Mouse (Mus musculus) layer of hippocampus, adult 2 months (tissue): Measurements from ENCODE around the gene Gm49320. TPM values are rescaled to one million over a fixed set of nuclear protein-coding genes. Genes with fewer than 3 reads are reported as not detected.
A peak's percentile ranks its signal among the peaks of the same experiment; 100 is the strongest.

Source experiments
- DNase-seq, 2 experiments: peaks; one replicate each; pipeline ENCODE4 v3.0.0; 2022; ENCODE audit warnings: low spot score in 2 of 2
- H3K27ac ChIP-seq: fragments of 200-600 bp; 2 replicates; pipeline ENCODE4 v1.8.1; 2022
- H3K4me3 ChIP-seq: fragments of 200-600 bp; 2 replicates; pipeline ENCODE4 v1.8.1; 2022; ENCODE audit warnings: mild to moderate bottlenecking
- CTCF ChIP-seq: fragments of 200-600 bp; conservative IDR thresholded peaks from 2 replicates; pipeline ENCODE4 v1.8.1; 2022; ENCODE audit warnings: antibody characterized with exemption, mild to moderate bottlenecking, moderate library complexity
- total RNA-seq, 2 experiments: library from RNA; stranded (reverse); gene quantifications; 2 replicates each; pipeline ENCODE4 v1.2.3; 2021

Gm49320 gene
- total RNA-seq, 2 experiments from 2014 or later: 1.1 to 2.4 TPM

DNA sequence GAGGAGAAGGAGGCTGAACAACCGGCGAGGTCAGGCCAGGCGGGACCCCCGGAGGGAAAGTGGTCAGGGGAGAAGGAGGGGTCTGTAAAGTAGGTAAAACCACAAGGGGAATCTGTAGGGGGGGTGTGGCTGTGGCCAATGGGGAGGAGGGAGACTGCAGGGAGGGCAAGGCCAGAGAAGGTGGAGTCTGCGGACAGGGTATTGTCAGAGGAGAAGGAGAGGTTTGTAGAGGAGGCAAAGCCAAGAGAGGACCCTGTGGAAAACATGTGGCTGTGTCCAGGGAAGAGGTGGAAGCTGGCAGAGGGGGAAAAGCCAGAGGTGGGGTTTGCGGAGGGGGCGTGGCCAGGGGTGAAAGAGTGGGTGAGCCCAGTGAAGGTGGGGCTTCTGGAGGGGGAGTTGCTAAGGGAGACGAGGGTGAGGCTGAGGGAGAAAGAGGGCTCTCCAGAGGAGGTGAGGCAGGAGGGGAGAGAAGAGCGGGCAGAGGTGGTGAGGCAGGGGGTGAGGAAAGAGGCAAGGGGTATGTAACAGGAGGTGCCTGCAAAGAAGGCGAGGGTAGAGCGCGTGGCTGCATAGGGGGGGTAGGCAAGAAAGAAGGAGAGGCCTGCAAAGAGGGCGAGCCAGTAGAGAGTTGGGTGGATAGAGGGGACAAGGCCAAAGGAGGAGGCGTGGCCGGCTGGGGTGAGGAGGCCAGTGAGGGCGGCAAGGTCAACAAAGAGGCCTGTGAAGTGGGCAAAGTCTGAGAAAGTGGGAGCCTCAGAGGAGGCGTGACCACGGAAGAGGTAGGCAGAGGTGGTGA, 25.3 kb upstream of the Gm49320 start:
- DNase-seq: peak in 1 of 2 experiments; percentile 47
- 0 out of 2 replicates have a peak overlapping the region, but pooled peaks have one; percentile 3 for H3K27ac ChIP-seq
- TF ChIP-seq CTCF: no peak
- peak overlapping the region; percentile 43 for H3K4me3 ChIP-seq

DNA sequence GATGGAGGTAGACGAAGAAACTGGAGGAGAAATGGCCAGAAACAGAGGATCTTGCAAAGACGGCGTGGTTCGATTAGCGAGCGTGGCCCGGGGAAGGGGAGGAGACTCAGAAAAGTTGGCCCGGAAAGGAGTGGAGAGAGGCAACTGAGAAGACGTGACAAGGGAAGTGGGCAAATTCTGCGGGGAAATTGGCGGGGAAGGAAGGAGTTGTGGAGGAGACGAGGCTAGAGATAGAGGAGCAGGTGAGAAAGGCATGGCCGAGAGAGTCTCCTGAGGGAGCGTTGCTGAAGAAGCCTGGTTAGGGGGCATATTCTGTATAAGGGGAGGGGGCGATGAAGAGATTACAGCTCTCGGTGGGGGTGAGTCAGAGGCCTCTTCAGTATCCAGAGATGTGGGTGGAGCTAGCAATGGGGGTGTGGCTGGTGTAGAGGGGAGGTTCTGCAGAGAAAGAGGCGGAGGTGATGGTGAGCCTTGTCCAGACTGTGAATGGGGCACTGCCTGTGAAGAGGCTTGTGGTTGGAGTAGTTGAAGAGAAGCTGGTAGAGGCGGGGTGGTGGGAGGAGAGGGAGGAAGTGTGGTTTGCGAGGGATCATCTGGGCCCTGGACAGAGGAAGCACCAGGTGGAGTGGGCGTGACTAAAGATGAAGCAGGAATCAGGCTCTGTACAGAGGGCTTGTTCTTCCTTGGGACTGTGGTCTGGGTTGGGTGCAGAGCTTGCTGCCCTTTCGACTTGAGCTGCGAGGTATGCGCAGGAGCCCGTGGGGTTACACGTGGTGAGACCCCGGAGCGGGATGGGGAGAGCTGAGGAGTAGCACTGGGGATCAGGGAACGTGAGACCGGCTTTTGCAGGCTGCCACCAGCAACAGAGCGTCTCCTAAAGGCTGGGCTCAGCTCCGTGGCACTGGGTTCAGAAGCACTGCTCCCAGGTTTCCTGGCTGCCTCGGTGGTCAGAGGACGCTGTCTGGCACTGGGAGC, 24.4 kb upstream of the Gm49320 start:
- DNase-seq: no peak
- no peak for TF ChIP-seq CTCF
- H3K4me3 ChIP-seq: peak overlapping the region; percentile 43; the same call in 1 of the 2 replicates
- H3K27ac ChIP-seq: no peak overlapping the region

DNA sequence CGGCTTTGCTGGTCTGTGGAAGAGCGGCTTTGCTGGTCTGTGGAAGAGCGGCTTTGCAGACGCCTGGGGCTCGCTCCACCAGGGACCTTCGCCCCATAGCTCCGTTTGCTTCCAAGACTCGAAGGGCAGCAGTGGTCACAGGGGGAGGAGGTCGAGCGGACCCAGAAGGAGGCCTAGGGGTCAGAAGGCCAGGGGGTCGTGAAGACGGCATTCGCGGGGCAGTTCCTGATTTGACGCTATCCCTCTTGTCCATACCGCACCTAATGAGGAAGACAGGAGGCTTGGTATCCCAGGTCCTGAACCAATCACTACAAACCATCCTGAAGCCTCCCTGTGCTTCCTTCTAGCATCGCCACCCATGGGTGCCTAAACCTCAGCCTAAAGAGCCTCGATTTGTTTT, 22.4 kb upstream of the Gm49320 start:
- H3K27ac ChIP-seq: peak overlapping the region; percentile 91
- TF ChIP-seq CTCF: no peak
- no peak for DNase-seq
- H3K4me3 ChIP-seq: peak overlapping the region; percentile 80

DNA sequence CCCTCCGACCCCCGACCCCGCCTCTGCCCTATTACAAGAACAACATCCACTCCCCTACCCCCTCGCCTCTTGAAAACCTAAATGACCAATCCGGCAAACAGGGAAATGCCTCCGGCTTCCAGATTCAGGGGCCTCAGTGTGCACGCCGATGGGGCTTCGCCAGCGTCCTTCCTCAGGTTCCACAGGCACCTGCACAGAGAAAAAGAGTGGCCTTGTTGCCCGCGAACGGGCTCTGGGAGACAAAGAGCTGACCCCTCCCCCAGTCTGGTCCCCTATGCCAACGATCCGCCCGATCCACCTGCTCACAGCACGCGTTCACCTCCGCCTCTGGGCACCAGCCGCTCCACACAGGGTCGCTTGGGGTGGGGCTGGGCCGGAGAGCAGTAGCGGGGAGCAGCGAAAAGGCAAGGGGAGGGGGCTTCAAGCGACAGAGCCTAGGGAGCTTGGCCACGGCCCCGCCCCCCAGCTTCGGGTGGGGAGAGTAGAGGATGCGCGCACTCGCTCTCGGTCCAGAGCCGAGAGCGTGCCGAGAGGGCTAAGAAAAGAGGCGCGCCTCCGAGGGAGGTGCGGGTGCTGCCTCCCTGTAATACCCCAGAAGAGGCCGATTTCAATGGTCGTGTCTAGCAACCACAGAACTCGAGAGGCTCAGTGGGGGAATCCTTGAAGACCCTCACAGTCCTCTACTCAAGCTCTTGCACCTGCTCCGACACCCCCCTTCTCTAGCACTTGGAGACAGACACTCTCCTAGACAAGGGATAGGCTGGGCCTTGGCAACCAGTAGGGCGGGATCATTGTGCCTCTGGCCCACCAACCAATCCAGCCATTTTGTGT, 21.7 kb upstream of the Gm49320 start, which contains the start of gene Prr36:
Prr36 (minus strand) TSS at position 669 of the 831 bp plus-strand sequence.
- TF ChIP-seq CTCF: no peak
- H3K27ac ChIP-seq: peak within 1 kb of the TSS; percentile 91
- H3K4me3 ChIP-seq: peak within 1 kb of the TSS; percentile 80
- DNase-seq: peak; percentile 47 to 66

DNA sequence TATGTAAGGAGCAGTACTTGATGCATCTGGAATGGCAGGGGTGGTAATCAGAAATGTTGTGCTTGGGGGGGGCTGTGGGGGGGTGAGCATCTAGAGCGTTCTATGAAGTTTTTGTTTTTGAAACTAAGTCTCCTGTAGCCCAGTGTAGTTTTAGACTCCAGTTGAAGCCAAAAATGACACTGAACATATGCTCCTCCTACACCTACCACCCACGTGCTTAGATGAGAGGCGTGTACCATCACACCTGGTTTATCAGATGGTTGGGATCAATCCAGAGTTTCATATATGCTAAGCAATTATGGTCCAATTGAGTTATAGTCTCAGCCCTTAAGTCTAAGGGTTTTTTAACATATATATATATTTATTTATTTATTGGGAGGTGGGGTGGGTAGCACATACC, 19.0 kb upstream of the Gm49320 start:
- Histone ChIP-seq H3K27ac (no peak overlapping the region), H3K4me3 (no peak overlapping the region)
- no peak for DNase-seq
- no peak for TF ChIP-seq CTCF

DNA sequence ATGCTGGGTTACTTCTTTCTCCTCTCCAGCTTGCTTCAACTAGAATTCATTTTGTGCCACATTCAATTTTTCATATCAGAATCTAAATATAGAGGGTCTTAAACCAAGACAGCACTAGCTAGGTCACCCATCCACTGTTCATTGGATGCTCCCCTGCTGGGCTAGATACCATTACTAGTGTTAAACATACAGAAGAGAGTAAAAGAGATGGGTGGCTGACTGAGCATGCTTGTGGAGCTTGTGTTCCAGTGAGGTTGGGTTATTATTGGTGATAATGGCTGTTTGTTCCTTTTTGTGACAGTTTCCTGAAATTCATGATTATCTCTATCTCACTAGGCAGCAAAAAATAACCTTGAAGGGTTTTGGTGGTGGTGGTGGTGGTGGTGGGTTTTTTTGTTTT, 16.6 kb upstream of the Gm49320 start:
- DNase-seq: no peak
- TF ChIP-seq CTCF: no peak
- Histone ChIP-seq H3K27ac (no peak overlapping the region), H3K4me3 (no peak overlapping the region)

DNA sequence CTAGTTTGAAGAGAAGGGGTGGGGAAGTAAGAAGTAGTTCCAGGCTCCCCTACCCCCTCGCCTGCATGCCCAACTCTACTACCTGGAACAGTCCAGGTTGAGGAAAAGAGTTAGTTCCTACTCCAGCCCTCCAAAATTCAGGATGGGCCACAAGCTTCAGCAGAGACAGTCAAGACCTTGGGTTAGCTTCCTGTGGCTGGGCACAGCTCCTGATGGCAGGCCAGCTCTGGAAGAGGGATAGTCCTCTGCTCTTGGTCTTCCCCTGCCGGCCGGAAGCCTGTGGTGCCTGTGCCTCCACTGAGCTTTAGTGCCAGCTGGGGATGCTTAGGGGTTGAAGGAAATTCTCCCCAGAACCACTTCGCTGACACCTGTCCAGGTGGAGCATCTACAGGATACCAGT, 12.3 kb upstream of the Gm49320 start:
- no peak overlapping the region for H3K27ac ChIP-seq

DNA sequence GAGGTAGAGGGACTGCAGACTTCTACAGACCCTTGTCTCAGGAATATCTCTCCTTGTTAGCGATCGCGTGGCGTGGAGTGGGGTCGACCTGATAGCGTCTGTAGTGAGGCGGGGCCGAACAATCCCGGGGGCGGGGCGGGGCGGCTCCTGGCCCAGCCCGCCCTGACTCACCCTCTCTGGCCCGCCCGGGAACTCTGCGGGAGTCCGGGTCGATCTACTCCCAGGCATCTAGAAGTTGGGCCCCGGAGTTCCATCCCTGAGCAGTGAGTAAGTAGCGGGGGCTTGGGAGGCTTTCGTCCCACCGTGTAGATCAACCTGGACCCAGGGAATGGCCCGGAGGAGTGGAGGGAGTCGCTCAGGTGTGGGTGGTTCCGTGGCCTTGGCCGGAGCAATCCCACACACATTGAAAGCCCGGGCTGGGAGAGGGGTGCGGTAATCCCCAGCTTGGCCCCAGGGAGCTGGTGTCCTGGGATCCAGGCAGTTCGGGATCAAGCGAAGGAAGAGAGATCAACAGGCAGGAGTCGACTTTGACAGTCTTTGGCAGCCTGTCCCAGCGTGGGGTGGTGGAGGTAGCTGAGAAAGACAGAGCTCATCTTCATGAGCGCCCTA, 11.8 kb upstream of the Gm49320 start, which contains the start of gene Lrrc8e:
Lrrc8e (plus strand) TSS at position 89 of the 609 bp plus-strand sequence.
- TF ChIP-seq CTCF: no peak
- no peak for DNase-seq
- no peak within 1 kb of the TSS for H3K4me3 ChIP-seq

More for the DNA sequence above, 12.3 kb upstream of the Gm49320 start:
- no peak for TF ChIP-seq CTCF
- DNase-seq: no peak
- H3K4me3 ChIP-seq: no peak overlapping the region

DNA sequence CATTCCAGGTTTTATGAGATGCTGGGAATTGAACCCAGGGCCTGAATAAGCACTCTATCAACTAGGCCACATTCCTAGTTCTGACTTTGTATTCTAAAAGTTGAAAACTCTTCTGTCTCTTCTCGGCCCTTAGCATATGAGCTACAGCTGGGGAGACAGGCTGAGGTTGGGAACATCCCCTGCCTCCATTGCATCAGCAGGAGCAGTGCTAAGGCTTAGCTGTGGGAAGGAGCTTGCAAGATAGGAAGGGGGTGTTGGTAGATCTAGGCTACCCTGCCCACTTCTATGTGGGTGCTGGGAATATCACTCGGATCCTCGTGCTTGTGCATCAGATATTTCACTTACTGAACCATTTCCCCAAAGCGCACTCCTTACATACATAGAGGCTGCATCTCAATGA, 10.7 kb upstream of the Gm49320 start:
- Histone ChIP-seq H3K4me3 (no peak overlapping the region), H3K27ac (no peak overlapping the region)
- TF ChIP-seq CTCF: no peak
- DNase-seq: no peak

More for the DNA sequence above, 11.8 kb upstream of the Gm49320 start, which contains the start of gene Lrrc8e:
- H3K27ac ChIP-seq: no peak within 1 kb of the TSS

DNA sequence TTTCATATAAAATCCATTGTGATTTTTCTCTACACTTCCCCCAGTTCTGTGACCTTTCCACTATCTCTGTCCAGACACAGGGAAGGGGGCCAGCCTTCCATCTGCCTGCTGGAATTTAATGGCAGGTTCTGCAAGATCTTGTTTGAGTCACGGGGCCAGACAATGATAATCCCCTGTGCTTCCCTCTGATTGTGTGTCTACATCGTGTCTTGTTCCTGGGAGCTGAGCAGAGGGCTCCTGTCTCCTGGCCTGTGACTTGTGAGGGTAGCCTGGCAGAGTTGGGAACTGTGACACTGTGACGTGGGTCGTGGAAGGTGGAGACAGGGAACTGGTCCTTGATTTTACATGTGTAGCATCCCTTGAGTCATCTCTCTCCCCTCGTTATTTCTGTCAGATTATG, 8.9 kb upstream of the Gm49320 start:
- TF ChIP-seq CTCF: no peak
- Histone ChIP-seq H3K4me3 (no peak overlapping the region), H3K27ac (no peak overlapping the region)
- DNase-seq: no peak

DNA sequence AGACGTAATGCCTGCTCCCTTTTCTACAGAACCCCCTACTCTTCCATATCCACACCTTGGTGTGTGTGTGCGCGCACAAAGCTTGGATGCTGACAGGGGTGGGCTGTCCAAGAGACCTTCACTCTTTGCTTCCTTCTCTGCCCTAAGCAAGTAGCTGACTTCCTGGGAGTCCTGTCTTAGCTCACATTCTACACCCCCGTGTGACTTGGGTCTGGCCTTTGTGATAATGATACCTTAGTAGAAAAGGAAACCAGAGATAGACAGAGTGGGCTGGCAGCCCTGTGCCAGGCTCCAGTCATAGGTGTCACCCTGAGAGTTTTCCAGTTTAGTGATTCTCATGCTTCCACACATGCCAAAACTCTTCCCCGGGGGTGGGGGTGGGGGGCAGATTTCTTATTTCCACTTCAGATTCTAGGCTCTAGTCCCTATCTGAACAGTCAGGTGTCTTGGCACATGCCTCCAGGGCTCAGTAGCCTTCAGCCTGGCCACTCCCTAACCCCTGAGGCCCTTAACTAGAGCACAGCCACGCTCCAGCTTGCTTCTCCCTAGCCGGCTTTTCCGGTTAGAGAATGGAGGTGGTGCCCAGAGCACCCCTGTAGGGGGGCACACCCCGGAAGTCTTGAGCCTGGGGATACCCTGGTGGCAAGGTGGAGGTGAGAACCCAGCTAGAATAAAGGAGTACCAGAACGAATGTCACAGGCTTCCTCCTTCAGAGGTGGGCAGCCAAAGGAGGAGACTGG, 7.9 kb upstream of the Gm49320 start:
- no peak overlapping the region for H3K4me3 ChIP-seq
- no peak for TF ChIP-seq CTCF
- no peak overlapping the region for H3K27ac ChIP-seq
- DNase-seq: no peak
